Mouse (Mus musculus) midbrain, embryonic 12.5 days (tissue): ENCODE data around the gene P4ha1. TPM values are rescaled to one million over a fixed set of nuclear protein-coding genes. Genes with fewer than 3 reads are reported as not detected.

Experiments used
- ATAC-seq: fragments of 200-750 bp; cut with Nextera tagmentation; 2 replicates; pipeline ENCODE4 v1.8.0; 2017; ENCODE audit warnings: low read depth, moderate TSS enrichment, moderate library complexity; ENCODE audit not compliant: low FRiP score
- H3K27ac ChIP-seq: fragments of 300-500 bp; sonication (generic); replicated peaks from 2 replicates; pipeline ENCODE4 v1.5.1; 2016; ENCODE audit warnings: mild to moderate bottlenecking
- H3K27me3 ChIP-seq: fragments of 300-500 bp; sonication (generic); 2 replicates; pipeline ENCODE4 v1.6.1; 2016; ENCODE audit warnings: mild to moderate bottlenecking
- H3K36me3 ChIP-seq: fragments of 300-500 bp; sonication (generic); 2 replicates; pipeline ENCODE4 v1.6.1; 2016
- H3K4me1 ChIP-seq: fragments of 300-500 bp; sonication (generic); 2 replicates; pipeline ENCODE4 v1.6.1; 2016
- H3K4me2 ChIP-seq: fragments of 300-500 bp; sonication (generic); replicated peaks from 2 replicates; pipeline ENCODE4 v1.6.1; 2016; ENCODE audit warnings: mild to moderate bottlenecking, moderate library complexity
- H3K4me3 ChIP-seq: fragments of 300-500 bp; sonication (generic); 2 replicates; pipeline ENCODE4 v1.5.1; 2016; ENCODE audit warnings: mild to moderate bottlenecking
- H3K9ac ChIP-seq: fragments of 300-500 bp; sonication (generic); replicated peaks from 2 replicates; pipeline ENCODE4 v1.6.1; 2016; ENCODE audit warnings: mild to moderate bottlenecking, moderate library complexity
- H3K9me3 ChIP-seq: fragments of 300-500 bp; sonication (generic); 2 replicates; pipeline ENCODE4 v1.6.1; 2016; ENCODE audit warnings: mild to moderate bottlenecking
- WGBS: fragments of 180-500 bp; shearing (Covaris S2); methylation state at CpG from one replicate; pipeline ENCODE4 v1.1.7; 2016; 5-methylcytosine and 5-hydroxymethylcytosine counted together
- polyA plus RNA-seq: library from polyadenylated mRNA; unstranded; fragments of >200 nt; fragmentation: Nextera tagmentation; extraction: Ambion mirVana; gene quantifications from 2 replicates; pipeline ENCODE4 v1.2.1, GENCODE M21; 2016

Gene P4ha1
- polyA plus RNA-seq, 1 experiment from 2014 or later = 35.5 TPM

DNA sequence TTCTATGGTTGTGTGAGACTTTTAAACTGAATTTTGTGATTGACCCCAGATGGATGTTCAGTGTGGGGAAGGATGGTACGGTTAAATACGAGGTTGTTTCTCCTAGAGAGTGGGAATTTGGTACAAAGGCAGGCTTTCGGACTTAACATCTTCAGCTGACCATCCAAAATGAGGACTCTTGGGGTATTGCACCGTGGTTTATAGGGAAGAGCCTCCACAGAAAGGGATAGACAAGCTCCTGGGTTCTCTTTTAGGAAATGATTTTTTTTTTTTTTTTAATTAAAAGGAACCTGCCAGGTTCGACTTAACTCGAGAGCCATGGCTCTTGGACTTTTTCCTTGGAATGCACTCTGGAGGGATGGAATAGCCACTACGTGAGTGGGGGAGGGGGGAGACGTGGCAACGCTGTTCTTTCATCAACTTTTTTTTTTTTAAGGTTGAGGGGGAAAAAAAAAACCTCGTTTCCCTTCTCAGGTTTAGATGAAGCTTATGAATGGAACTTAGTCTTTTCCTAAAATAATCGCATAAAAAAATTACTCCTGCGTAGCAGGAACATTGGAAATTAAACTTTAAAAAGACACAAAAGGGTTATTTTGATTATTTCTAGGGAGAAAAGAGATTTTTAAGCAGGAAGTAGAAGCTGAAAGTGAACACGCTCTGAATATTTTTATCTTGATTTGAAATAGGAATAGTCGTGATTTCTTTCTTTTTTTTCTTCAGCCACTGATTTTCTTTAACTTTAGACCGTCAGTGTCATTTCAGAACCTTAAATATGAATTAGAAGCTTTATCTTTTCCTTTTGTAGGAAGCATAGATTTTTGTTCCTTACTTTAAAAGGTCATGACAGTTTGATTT lies 1.4 kb downstream of the P4ha1 start:
- peaks cover 20% of the 10 kb centered on the region for H3K4me1 ChIP-seq
- peak overlapping the region; percentile 88 for H3K4me2 ChIP-seq
- WGBS = 15% methylated on average over 15 of the region's 15 CpGs
- no peak for ATAC-seq
- H3K36me3 ChIP-seq = 0 out of 2 replicates have a peak, but pooled peaks cover 3% of the 10 kb centered on the region
- H3K27ac ChIP-seq = peak overlapping the region; percentile 94
- H3K4me3 ChIP-seq = peak overlapping the region; percentile 74
- H3K27me3 ChIP-seq = no peaks in the 10 kb centered on the region
- peak overlapping the region; percentile 89 for H3K9ac ChIP-seq
- H3K9me3 ChIP-seq = 0 out of 2 replicates have a peak, but pooled peaks cover 2% of the 10 kb centered on the region

DNA sequence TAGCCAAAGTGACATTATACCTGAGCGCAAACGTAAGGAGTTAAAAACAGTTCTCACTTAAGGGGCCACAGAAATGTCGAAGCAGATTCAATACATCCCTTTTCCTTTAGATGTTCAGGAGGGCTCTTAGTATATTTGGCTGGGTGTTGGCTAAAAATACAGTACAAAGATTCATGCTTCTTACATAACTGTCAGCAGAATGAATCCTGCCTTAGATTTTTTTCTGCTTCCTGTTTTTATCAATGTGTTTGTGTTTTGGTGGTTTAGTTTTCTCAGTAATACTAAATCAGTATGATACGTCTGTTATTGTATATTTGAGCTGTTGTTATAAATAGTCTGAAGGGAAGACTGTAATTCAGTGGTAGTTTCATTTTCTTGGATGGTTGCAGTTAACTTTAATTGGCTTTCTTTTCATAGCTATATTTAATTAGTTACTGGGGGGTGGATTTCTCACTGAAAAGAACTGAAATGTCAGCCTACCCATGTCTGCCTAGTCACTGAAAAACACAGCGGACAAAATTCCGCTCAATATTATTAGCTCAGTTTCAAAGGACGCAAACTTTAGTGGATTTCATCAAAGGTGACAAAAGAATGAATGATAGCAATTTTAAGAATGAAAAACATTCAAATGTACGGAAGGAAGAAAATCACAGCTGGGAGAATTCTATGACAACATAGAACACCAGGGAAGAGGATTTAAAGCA lies 3.7 kb downstream of the P4ha1 start:
- no peak overlapping the region for H3K4me2 ChIP-seq
- no peak overlapping the region for H3K27ac ChIP-seq
- peaks cover 20% of the 10 kb centered on the region for H3K4me1 ChIP-seq
- H3K9me3 ChIP-seq = 0 out of 2 replicates have a peak, but pooled peaks cover 2% of the 10 kb centered on the region
- H3K9ac ChIP-seq = no peak overlapping the region
- 0 out of 2 replicates have a peak, but pooled peaks cover 3% of the 10 kb centered on the region for H3K36me3 ChIP-seq
- H3K27me3 ChIP-seq = no peaks in the 10 kb centered on the region
- H3K4me3 ChIP-seq = no peak overlapping the region
- ATAC-seq = no peak
- 77% methylated on average over 8 of the region's 8 CpGs for WGBS

GRCm38 (mm10) chr10:59327316-59327710 lies 4.2 kb downstream of the P4ha1 start:
- ATAC-seq = no peak
- 90% methylated on average over 3 of the region's 3 CpGs for WGBS
- H3K27ac ChIP-seq = no peak overlapping the region
- 0 out of 2 replicates have a peak, but pooled peaks cover 3% of the 10 kb centered on the region for H3K36me3 ChIP-seq
- H3K4me1 ChIP-seq = peaks cover 17% of the 10 kb centered on the region
- 0 out of 2 replicates have a peak, but pooled peaks cover 2% of the 10 kb centered on the region for H3K9me3 ChIP-seq
- no peak overlapping the region for H3K9ac ChIP-seq
- H3K27me3 ChIP-seq = no peaks in the 10 kb centered on the region
- no peak overlapping the region for H3K4me2 ChIP-seq
- no peak overlapping the region for H3K4me3 ChIP-seq

DNA sequence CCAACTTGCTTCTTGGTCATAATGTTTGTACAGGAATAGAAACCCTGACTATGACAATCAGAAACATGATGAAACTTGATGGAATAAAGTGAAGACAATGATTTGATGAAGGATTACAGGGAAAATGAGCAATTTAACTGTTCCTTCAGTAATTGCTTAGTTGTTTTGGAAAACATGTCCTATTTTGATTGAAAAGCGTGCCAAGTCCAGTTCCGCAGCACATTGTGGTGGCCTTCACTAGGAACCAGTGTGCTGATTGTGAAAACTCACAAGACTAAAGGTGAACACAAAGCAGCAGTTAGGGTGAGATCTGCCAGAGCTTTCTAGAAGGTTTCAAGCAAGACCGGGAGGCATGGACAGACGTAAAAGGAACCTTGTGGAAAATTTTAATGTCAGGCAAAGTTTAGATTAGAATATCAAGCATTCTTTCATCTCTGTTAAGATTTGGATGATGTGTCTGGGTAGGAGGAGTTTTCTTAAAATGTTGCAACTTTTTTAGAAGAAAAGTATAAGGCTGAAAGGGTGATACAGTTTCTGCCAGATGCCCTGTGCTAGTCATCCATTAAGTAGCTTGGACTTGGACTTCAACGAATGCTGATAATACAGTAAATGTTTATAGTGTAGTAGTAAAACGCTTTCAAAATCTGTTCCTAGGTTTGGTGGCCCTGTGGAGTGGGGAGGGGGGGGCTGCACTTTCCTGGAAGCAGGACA lies 8.6 kb downstream of the P4ha1 start:
- no peak for ATAC-seq
- Histone ChIP-seq H3K27ac (no peak overlapping the region), H3K9me3 (0 out of 2 replicates have a peak, but pooled peaks cover 2% of the 10 kb centered on the region), H3K9ac (no peak overlapping the region), H3K27me3 (no peaks in the 10 kb centered on the region), H3K4me1 (peaks cover 4% of the 10 kb centered on the region), H3K36me3 (0 out of 2 replicates have a peak, but pooled peaks cover 3% of the 10 kb centered on the region), H3K4me2 (no peak overlapping the region), H3K4me3 (no peak overlapping the region)
- 93% methylated on average over 6 of the region's 6 CpGs for WGBS

DNA sequence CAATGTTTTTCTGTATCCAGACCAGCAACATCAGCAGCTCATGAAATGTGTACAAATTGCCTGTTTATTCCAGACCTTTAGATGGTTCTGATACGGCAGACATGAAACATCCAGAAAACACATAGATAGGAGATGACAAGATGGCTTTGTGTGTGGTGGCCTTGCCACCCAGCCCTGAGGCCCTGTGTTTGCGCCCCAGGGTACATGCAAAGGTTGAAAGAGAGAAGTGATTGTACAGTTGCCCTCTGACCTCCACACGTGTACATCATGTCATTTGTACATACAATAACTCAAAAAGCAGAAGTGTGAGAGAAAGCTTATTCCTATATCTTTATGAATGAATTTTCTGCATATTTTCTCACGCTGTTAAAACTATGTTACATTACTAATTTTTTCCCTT lies 10.3 kb downstream of the P4ha1 start:
- peaks cover 4% of the 10 kb centered on the region for H3K4me1 ChIP-seq
- no peaks in the 10 kb centered on the region for H3K27me3 ChIP-seq
- H3K27ac ChIP-seq = no peak overlapping the region
- no peak for ATAC-seq
- H3K9ac ChIP-seq = no peak overlapping the region
- no peak overlapping the region for H3K4me2 ChIP-seq
- 0 out of 2 replicates have a peak, but pooled peaks cover 2% of the 10 kb centered on the region for H3K9me3 ChIP-seq
- no peak overlapping the region for H3K4me3 ChIP-seq
- H3K36me3 ChIP-seq = peaks cover 10% of the 10 kb centered on the region
- WGBS = 90% methylated on average over 4 of the region's 4 CpGs

- H3K9me3 ChIP-seq = no peaks in the 10 kb centered on the region
- WGBS = 79% methylated on average over 4 of the region's 4 CpGs
- no peak overlapping the region for H3K4me2 ChIP-seq
- no peak overlapping the region for H3K9ac ChIP-seq
- no peak for ATAC-seq
- H3K4me1 ChIP-seq = peaks cover 4% of the 10 kb centered on the region
- H3K4me3 ChIP-seq = no peak overlapping the region
- H3K27me3 ChIP-seq = no peaks in the 10 kb centered on the region
- H3K36me3 ChIP-seq = peaks cover 16% of the 10 kb centered on the region
- no peak overlapping the region for H3K27ac ChIP-seq
Measured at GRCm38 (mm10) chr10:59334899-59335798, 12.1 kb downstream of the P4ha1 start.

DNA sequence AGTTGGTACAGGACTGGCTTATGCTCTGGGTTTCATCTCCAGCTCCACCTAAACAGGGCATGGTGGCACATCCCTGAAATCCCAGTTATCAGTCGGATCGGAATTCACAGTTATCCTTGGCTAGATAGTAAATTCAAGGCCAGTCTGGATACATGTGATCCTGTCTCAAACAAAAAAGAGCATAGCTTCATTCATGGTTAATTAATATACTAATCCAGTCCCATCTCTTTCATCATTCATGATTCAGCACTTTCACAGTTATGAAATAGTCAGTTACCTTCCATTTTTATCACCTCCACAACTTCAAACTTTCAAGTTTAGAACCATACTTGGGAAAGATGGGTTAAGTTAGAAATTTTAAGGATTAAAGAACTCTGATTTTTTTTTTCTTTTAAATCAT lies 13.0 kb downstream of the P4ha1 start:
- H3K4me2 ChIP-seq = no peak overlapping the region
- 89% methylated on average over 2 of the region's 2 CpGs for WGBS
- H3K27ac ChIP-seq = no peak overlapping the region
- no peak for ATAC-seq
- H3K36me3 ChIP-seq = peaks cover 24% of the 10 kb centered on the region
- no peaks in the 10 kb centered on the region for H3K27me3 ChIP-seq
- H3K9ac ChIP-seq = no peak overlapping the region
- H3K9me3 ChIP-seq = no peaks in the 10 kb centered on the region
- peaks cover 4% of the 10 kb centered on the region for H3K4me1 ChIP-seq
- H3K4me3 ChIP-seq = no peak overlapping the region

- Histone ChIP-seq H3K27me3 (no peaks in the 10 kb centered on the region), H3K27ac (no peak overlapping the region), H3K4me2 (no peak overlapping the region), H3K9ac (no peak overlapping the region), H3K36me3 (peaks cover 58% of the 10 kb centered on the region), H3K4me1 (no peaks in the 10 kb centered on the region), H3K9me3 (no peaks in the 10 kb centered on the region), H3K4me3 (no peak overlapping the region)
- no peak for ATAC-seq
- 93% methylated on average over 2 of the region's 2 CpGs for WGBS
Measured at GRCm38 (mm10) chr10:59346560-59346959, 23.5 kb downstream of the P4ha1 start.

DNA sequence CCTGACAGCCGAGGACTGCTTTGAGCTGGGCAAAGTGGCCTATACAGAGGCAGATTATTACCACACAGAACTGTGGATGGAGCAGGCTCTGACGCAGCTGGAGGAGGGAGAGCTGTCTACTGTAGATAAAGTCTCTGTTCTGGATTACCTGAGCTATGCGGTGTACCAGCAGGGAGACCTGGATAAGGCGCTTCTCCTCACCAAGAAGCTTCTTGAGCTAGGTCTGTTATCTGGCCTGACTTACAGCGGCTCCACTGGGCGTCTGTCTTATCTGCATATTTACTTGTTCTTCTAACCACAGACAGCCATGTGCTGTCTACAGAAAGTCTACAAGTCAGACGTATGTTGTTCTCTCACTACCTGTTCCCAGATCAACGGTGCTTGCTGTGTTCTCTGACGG lies 25.1 kb downstream of the P4ha1 start:
- Histone ChIP-seq H3K4me2 (no peak overlapping the region), H3K27ac (no peak overlapping the region), H3K4me3 (no peak overlapping the region), H3K36me3 (peaks cover 66% of the 10 kb centered on the region), H3K9me3 (no peaks in the 10 kb centered on the region), H3K27me3 (no peaks in the 10 kb centered on the region), H3K4me1 (no peaks in the 10 kb centered on the region), H3K9ac (no peak overlapping the region)
- no peak for ATAC-seq
- 96% methylated on average over 9 of the region's 9 CpGs for WGBS

GRCm38 (mm10) chr10:59349536-59349935 lies 26.4 kb downstream of the P4ha1 start:
- Histone ChIP-seq H3K36me3 (peaks cover 64% of the 10 kb centered on the region), H3K9ac (no peak overlapping the region), H3K27me3 (no peaks in the 10 kb centered on the region), H3K4me1 (no peaks in the 10 kb centered on the region), H3K4me2 (no peak overlapping the region), H3K4me3 (no peak overlapping the region), H3K9me3 (no peaks in the 10 kb centered on the region), H3K27ac (no peak overlapping the region)
- 94% methylated on average over 2 of the region's 2 CpGs for WGBS
- no peak for ATAC-seq

- Histone ChIP-seq H3K4me1 (no peaks in the 10 kb centered on the region), H3K36me3 (peaks cover 52% of the 10 kb centered on the region), H3K4me2 (no peak overlapping the region), H3K9ac (no peak overlapping the region), H3K4me3 (no peak overlapping the region), H3K27ac (no peak overlapping the region), H3K27me3 (no peaks in the 10 kb centered on the region), H3K9me3 (no peaks in the 10 kb centered on the region)
- WGBS = 59% methylated on average over 1 of the region's 1 CpGs
- no peak for ATAC-seq
Measured at GRCm38 (mm10) chr10:59353065-59353464, 30.0 kb downstream of the P4ha1 start.
